Mouse (Mus musculus) kidney, postnatal 0 days (tissue): ENCODE measurements at regions not wholly inside any gene's neighbourhood (a gene's known extent, or its start where the extent isn't known, plus 50 kb on each side); places are given as distances from the start of the nearest gene placed in this dataset.

ENCODE experiments used
- ATAC-seq: fragments of 200-750 bp; cut with Nextera tagmentation; replicated peaks from 2 replicates; pipeline ENCODE4 v1.8.0; 2017; ENCODE audit warnings: low read depth, moderate number of reproducible peaks, moderate TSS enrichment, moderate library complexity; ENCODE audit not compliant: low FRiP score
- DNase-seq: peaks from one replicate; pipeline ENCODE4 v3.0.0-alpha.2; 2016; ENCODE audit warnings: low spot score
- H3K27ac ChIP-seq: fragments of 300-500 bp; sonication (generic); 2 replicates; pipeline ENCODE4 v1.5.1; 2014; ENCODE audit warnings: mild to moderate bottlenecking
- H3K27me3 ChIP-seq: fragments of 300-500 bp; sonication (generic); 2 replicates; pipeline ENCODE4 v1.6.1; 2014; ENCODE audit warnings: low read length, mixed read lengths; ENCODE audit not compliant: insufficient read depth
- H3K36me3 ChIP-seq: fragments of 300-500 bp; sonication (generic); 2 replicates; pipeline ENCODE4 v1.6.1; 2014; ENCODE audit warnings: low read length, mixed read lengths; ENCODE audit not compliant: insufficient read depth
- H3K4me1 ChIP-seq: fragments of 300-500 bp; sonication (generic); replicated peaks from 2 replicates; pipeline ENCODE4 v1.6.1; 2014; ENCODE audit warnings: antibody characterized with exemption, low read length, mixed read lengths; ENCODE audit not compliant: insufficient read depth
- H3K4me2 ChIP-seq: fragments of 300-500 bp; sonication (generic); 2 replicates; pipeline ENCODE4 v1.6.1; 2014; ENCODE audit warnings: mild to moderate bottlenecking, low read length, moderate library complexity, mixed read lengths
- H3K4me3 ChIP-seq: fragments of 300-500 bp; sonication (generic); replicated peaks from 2 replicates; pipeline ENCODE4 v1.5.1; 2014; ENCODE audit warnings: low read depth, low read length
- H3K9ac ChIP-seq: fragments of 300-500 bp; sonication (generic); 2 replicates; pipeline ENCODE4 v1.6.1; 2014; ENCODE audit warnings: low read depth, low read length
- H3K9me3 ChIP-seq: fragments of 300-500 bp; sonication (generic); replicated peaks from 2 replicates; pipeline ENCODE4 v1.6.1; 2016; ENCODE audit warnings: low read length, inconsistent platforms, mixed read lengths
- CTCF ChIP-seq: IDR thresholded peaks from 2 replicates; pipeline ENCODE4 v1.5.1; 2016; ENCODE audit warnings: antibody characterized with exemption, low read depth, mild to moderate bottlenecking, moderate library complexity
- WGBS: fragments of 180-500 bp; shearing (Covaris S2); extraction: QIAGEN DNeasy Blood & Tissue Kit; methylation state at CpG from one replicate; pipeline ENCODE4 v1.1.7; 2014; 5-methylcytosine and 5-hydroxymethylcytosine counted together

DNA sequence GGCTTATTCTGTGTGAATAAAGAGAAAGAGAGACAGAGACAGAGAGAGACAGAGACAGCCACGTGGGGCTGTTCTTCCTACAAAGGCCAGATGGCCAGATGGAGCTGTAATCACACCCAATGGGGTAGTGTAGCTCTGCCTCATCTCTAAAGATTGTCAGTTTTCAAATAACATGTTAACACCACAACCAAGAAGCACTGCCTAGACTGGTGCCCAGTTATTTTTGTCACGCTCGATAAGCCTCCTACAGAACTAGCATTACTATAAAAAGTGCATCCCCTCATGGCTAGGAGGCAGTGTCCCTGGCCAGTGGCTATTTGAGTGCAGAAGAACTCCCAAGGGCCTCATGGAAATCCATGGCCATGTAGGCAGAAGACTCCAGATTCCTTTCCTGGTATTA lies 90.0 kb upstream of the Irx4 start:
- no peak overlapping the region for H3K9ac ChIP-seq
- H3K9me3 ChIP-seq = no peaks in the 10 kb centered on the region
- H3K4me2 ChIP-seq = no peak overlapping the region
- no peak for TF ChIP-seq CTCF
- no peaks in the 10 kb centered on the region for H3K36me3 ChIP-seq
- no peaks in the 10 kb centered on the region for H3K27me3 ChIP-seq
- no peak overlapping the region for H3K4me3 ChIP-seq
- no peak overlapping the region for H3K27ac ChIP-seq
- ATAC-seq (no peak), DNase-seq (no peak)
- no peaks in the 10 kb centered on the region for H3K4me1 ChIP-seq
- 66% methylated on average over 3 of the region's 3 CpGs for WGBS

DNA sequence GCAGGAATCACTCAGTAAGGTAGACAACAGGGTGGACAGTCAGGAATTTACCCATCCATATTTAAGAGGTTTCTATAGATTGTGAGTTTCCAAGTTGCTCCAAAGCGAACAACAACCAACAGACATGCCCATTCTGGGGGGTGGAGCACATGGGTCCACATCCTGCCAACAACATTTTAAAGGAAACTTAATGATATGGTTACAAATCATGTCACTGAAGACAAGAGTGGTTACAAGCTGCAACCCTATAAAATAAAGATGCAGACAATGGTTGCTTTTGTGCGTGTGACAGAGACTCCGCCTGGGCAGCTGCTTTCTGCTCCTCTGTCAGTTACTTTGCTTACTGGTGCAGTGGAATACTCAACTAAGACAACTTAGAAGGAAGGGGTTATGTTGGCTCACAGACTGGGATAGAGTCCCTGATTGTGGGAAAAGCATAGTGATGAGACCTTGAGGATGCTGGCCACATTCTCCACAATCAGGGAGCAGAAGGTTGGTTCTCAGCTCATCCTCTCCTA lies 52.3 kb upstream of the Irx4 start:
- Histone ChIP-seq H3K36me3 (no peaks in the 10 kb centered on the region), H3K4me3 (no peak overlapping the region), H3K9ac (no peak overlapping the region), H3K9me3 (no peaks in the 10 kb centered on the region), H3K4me1 (no peaks in the 10 kb centered on the region), H3K4me2 (no peak overlapping the region), H3K27ac (no peak overlapping the region), H3K27me3 (no peaks in the 10 kb centered on the region)
- DNase-seq (no peak), ATAC-seq (no peak)
- 86% methylated on average over 3 of the region's 3 CpGs for WGBS
- TF ChIP-seq CTCF = no peak
